Mouse (Mus musculus) embryo, embryonic 10.5 days (tissue): ENCODE measurements around the gene Klhl29.
A peak's percentile ranks its signal among the peaks of the same experiment; 100 is the strongest.

ENCODE experiments used
- DNase-seq: peaks from one replicate; pipeline ENCODE4 v3.0.0-alpha.2; 2015; ENCODE audit warnings: low spot score

Gene Klhl29

GRCm38 (mm10) chr12:5253289-5254005 is 122.0 kb downstream of the Klhl29 start:
- no peak for DNase-seq

DNA sequence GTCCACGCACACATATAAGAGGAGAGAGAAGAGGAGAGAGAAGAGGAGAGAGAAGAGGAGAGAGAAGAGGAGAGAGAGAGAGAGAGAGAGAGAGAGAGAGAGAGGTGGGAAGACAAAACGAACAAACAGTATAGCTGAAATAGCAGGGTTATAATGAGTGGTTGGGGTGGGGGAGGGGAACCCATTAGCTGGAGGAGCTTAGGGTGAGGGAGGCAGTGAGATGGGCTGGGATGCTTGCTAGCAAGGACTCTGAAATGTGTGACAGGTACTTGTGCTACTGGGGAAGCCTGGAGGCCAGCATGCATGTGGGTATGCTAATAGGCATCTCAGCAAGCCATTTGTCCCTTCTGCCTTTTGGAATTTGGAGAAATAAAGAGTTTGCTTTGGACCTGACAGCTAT is 122.9 kb downstream of the Klhl29 start:
- DNase-seq: no peak

- DNase-seq: peak; percentile 74
Measured at GRCm38 (mm10) chr12:5250042-5250441, 125.4 kb downstream of the Klhl29 start.

- DNase-seq: no peak
Measured at GRCm38 (mm10) chr12:5249068-5249467, 126.4 kb downstream of the Klhl29 start.

DNA sequence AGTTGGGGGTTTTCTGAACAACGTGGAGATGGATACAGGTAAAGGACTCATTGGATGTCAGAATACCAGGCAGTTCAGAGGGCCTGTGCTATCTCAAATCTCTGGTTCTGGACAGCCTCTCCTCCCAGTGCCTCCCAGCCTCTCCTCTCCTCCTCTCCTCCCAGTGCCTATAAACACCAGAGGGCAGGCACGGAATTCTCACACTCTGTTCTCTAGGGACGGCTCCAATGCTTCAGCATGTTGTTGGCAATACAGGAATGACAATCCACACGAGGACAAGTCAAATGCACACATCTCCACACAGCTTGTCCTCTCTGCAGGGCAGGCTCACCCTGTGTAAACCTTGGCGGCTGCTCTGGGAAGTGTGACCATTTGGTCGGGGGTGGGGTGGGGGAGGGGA is 128.0 kb downstream of the Klhl29 start:
- no peak for DNase-seq

DNA sequence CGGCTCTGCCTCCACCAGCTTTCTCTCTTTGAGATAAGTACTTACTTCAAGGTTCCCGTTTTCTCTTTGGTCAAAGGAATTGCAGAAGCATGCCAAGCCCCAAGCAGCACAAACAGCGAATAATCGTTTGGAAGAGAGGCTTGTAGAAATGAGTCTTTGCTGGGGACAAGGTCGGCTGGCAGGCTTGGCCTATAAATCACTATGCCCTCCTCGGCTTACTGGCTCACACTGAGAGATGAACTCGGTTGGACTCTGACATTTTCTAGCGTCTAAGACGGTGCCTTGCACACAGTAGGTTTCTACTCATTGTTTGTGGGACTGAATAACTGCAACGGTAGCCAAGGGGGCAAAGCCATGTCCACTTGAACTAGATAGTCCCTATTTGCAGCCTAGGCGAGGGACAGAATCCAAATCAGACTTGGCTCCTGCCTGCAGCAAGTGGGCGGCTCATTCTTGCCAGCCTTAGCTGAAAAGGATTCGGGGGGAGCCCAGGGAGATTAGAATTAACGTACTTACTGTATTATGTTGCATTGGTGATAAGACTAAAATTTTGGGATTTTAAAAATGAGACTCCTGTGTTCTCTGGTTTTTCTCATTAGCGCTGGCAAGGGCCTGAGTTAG is 128.7 kb downstream of the Klhl29 start:
- no peak for DNase-seq

GRCm38 (mm10) chr12:5246193-5246621 is 129.3 kb downstream of the Klhl29 start:
- no peak for DNase-seq

GRCm38 (mm10) chr12:5245207-5245597 is 130.3 kb downstream of the Klhl29 start:
- DNase-seq: no peak

- no peak for DNase-seq
Measured at GRCm38 (mm10) chr12:5244431-5245206, 130.9 kb downstream of the Klhl29 start.

GRCm38 (mm10) chr12:5243867-5244266 is 131.6 kb downstream of the Klhl29 start:
- DNase-seq: no peak

- no peak for DNase-seq
Measured at GRCm38 (mm10) chr12:5243449-5243848, 132.0 kb downstream of the Klhl29 start.

- DNase-seq: no peak
Measured at GRCm38 (mm10) chr12:5242551-5243330, 132.7 kb downstream of the Klhl29 start.

DNA sequence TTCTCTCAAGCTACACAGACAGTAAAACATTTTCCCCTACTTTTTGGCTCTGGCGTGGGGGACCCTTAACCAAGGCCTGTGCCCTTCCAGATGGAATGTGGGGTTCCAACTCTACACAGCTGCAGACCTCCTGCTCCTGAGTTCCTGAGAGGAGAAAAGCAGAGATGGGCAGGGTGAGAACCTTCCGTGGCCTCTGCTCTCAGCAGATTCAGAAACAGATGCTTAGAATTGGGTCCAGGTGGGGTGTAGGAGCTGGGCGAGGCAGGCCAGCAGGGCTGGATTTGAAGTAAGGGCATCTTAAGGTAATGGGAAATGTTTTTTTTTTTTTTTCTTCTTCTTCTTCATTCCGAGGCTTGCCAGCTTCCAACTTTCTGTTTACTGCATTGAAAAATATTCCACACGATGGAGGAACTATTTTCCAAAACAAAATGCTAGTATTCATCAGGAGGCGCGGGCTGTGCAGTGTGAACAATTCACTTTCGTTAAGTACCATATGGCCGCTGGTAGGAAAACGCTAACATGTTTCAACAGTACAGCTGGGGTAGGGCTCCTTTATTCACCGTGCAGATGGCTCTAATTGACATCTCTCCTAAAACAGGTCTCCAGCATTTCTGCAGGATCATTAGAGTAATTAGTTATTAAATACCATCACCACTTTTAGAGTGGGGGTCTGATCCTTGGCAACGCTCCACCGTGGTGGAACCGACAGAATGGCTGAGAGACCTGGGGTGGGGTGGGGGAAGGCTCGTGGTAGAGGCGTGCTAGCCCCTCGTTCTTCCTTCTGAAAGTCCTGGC is 135.8 kb downstream of the Klhl29 start:
- DNase-seq: peak; percentile 34

GRCm38 (mm10) chr12:5237078-5237477 is 138.4 kb downstream of the Klhl29 start:
- DNase-seq: no peak

GRCm38 (mm10) chr12:5235596-5235995 is 139.9 kb downstream of the Klhl29 start:
- DNase-seq: no peak

DNA sequence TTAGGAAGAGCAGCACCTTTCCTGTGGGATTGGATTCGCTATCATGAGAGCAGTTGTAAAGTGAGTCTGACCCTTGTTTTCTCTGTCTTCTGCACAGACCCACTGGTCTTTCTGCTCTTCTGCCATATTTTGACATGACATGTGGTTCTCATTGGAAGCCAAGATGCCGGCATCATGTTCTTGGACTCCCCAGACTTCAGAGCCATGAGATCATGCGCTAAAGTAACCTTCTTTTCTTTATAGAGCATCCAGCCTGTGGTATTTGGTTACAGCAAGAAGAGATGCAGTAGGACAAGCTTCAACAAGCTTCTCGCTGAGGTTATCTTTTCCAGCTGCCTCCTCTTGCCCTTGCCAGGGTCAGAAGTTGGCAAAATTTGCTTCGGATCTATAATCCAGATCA is 145.0 kb downstream of the Klhl29 start:
- DNase-seq: no peak

DNA sequence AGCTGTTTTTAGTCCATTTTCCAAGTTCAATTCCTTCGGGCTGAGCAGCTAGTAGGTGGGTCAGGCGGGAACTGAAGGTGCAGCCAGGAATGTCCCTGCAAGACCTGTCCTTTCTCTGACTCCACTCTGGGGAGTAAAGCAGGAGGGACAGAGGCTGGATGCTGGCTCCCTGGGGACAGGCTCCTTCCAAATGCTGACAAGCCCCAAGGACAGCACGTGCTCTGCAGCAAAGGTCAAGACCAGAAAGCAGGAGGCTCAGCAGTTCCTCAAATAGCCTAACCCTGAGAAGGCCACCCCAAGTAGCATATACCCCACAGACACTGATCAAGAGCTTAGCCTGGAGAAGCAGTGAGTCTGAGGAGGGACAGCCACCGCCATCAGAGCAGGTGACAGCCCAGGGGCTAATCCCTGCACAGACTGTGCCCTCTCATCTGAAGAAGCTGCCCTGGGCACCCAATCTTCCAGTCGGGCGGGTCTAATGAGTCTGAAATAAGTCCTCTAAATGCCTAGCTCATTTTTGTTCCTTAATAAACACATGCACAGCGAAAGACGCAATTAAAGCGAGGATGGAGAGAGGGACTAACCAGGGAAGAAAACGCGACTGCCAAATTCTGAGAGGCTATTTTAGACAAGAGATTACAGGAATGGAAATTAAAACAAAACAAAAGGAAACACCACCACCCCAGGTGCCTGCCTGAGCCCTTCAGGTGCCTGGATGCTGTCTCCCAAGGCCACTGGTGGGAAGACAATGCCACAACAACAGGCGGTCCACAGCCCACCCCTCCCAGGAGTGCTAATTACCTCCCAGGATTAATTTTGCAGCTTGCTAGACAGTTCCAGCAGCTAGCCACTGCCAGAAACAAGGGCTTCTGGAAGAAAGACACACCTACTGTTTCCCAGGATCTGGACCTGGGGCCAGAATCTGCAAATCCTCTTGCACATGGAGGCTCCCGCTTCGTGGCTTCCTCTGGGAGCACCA is 148.5 kb downstream of the Klhl29 start:
- no peak for DNase-seq

DNA sequence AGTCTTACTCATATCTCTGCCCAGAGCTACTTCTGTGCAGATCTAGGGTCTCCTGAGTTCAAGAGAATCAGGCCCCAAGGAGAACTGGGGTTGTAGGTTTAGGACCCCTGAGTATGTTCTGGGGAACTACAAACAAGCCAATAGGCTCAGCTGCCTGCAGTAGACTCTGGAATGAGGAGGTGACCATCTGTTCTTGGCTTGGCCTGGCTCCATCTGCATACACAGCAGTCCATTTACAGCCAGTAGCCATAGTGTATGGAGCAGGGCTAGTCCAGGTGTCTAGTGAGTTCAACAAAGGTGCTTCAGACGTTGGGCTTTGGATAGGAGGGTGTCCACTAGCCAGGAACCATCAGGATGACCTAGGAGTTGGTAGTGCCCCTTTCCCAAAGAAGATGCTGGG is 151.9 kb downstream of the Klhl29 start:
- no peak for DNase-seq

DNA sequence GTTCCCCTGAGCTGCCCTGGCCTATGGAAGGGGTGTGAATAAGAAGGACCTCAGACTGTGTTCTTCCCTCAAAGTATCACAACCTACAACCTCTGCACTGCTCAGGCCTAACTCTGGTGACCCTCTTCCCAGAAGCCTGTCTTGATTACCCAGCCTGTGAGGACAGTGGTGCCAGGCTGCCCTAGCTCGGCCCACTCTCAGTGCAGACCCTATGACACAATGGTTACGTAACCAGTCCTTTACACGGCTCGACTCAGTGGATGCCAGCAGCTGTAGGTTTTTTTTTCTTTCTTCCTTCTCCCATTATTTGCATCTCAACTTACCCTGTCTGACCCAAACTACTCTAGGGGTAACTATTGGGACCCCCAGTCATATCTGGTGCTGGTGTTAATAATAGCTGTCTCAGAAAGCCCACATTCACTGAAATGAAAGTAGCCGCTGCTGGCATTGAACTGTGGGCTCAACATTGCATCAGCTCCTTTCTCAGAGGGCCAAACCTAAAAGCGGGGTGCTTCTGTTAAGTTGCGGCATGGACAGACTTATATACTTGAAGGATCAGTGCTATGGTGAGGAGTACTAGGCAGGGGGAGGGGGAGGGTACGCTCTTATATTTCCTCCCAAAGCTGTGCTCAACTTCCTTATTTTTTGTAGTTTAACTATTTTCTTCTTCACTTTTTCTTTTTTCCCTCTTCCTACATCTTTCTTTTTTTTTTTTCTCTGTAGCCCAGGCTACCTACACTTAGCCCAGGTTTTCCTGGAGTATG is 152.9 kb downstream of the Klhl29 start:
- no peak for DNase-seq
